Mouse (Mus musculus): ENCODE measurements at regions not wholly inside any gene's neighbourhood (a gene's known extent, or its start where the extent isn't known, plus 50 kb on each side); places are given as distances from the start of the nearest gene placed in this dataset.

DNA sequence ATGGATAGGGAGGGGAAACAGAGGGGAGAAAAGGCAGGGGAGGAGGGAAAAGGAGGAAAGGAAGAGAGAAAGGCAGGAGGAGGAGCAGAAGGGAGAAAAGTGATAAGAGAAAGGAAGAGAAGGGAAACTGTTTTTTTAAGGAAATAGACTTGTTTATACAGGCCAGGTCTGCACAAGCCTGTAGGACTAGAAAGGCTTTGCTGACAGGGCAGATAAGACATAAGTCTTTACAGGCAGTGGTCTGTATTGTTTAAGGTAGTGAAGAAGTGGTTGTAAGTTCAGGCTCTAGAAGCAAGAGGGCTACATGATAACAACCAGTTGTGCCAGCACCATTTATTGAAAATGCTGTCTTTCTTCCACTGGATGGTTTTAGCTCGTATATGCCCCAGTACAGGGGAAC lies 75.4 kb upstream of the Rnaseh2b start:
- WGBS (ENCODE audit: missing documents): 80% methylated on average over 1 of the region's 1 CpGs
- Histone ChIP-seq H3K27ac (no peak overlapping the region), H3K36me3 (ENCODE audit: inconsistent target) (no peaks in the 10 kb centered on the region), H3K79me2 (ENCODE audit: inconsistent target) (no peaks in the 10 kb centered on the region), H3K4me3 (ENCODE audit: inconsistent target) (no peak overlapping the region)

DNA sequence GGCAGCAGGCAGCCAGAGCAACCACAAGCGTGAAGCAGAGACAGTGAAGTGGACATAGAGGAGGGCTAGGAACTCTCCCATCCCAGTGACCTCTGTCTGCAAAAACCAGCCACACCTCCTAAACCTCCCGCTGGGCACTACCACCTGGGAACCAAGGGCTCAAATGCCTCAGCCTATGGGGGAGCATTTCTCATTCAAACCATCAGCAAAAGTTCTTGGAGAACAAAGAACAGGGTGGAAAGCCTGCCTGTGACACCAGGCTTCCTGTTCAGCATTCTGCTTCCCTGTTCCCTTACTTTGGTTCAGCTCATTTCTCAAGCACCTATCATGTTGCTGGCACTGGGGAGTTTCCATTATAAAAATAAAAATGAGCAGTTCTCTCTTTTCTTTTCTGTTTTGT lies 74.4 kb upstream of the Rnaseh2b start:
- no peaks in the 10 kb centered on the region for H3K36me3 ChIP-seq (ENCODE audit: inconsistent target)
- 92% methylated on average over 2 of the region's 2 CpGs for WGBS (ENCODE audit: missing documents)
- H3K79me2 ChIP-seq (ENCODE audit: inconsistent target): no peaks in the 10 kb centered on the region
- H3K27ac ChIP-seq: no peak overlapping the region
- H3K4me3 ChIP-seq (ENCODE audit: inconsistent target): no peak overlapping the region

DNA sequence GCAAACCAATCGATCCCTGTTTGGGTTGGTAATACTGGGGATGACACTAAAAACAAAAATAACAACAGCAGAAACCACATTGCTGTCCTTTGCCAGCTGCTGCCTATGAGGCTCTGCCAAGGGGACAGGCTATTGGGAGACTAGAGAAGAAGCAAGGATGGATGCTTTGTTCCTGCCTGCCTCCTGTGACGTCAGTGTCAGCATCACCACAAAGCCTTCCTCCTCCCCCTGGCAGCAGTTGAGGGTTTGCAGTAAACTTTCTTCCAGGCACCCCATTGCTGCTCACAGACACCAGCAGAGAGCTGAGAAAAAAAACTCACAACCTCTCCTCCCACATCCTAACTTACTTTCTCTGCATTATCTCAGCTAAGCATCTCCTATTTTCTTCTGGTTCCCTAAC lies 73.7 kb upstream of the Rnaseh2b start:
- WGBS (ENCODE audit: missing documents): 89% methylated on average over 2 of the region's 2 CpGs
- no peak overlapping the region for H3K4me3 ChIP-seq (ENCODE audit: inconsistent target)
- H3K79me2 ChIP-seq (ENCODE audit: inconsistent target): no peaks in the 10 kb centered on the region
- no peaks in the 10 kb centered on the region for H3K36me3 ChIP-seq (ENCODE audit: inconsistent target)
- no peak overlapping the region for H3K27ac ChIP-seq

DNA sequence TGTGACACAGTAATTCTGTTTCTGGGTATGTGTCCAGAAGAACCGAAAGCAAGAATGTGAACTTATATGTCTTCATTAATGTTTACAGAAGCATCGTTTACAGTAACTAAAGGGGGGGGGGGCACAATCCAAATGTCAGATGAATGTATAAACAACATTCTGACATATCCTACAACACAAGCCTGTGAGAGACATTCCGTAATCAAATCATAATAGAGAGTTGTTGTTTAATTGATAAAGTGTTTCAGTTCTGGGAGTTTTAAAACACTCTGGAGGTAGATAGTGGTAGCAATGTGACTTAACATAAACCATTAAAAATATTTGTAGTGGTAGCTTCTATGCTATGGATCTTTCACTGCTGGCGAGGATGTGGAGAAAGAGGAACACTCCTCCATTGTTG lies 71.6 kb upstream of the Rnaseh2b start:
- Histone ChIP-seq H3K4me3 (ENCODE audit: inconsistent target) (no peak overlapping the region), H3K79me2 (ENCODE audit: inconsistent target) (no peaks in the 10 kb centered on the region), H3K27ac (no peak overlapping the region), H3K36me3 (ENCODE audit: inconsistent target) (no peaks in the 10 kb centered on the region)
- 87% methylated on average over 4 of the region's 4 CpGs for WGBS (ENCODE audit: missing documents)
